Mouse (Mus musculus): ENCODE results near the gene Kcnq4. TPM values are rescaled to one million over a fixed set of nuclear protein-coding genes. Genes with fewer than 3 reads are reported as not detected.

Gene Kcnq4
- 4.2 and 4.9 TPM in 2 replicates for polyA plus RNA-seq (2012; rRNA removed)

DNA sequence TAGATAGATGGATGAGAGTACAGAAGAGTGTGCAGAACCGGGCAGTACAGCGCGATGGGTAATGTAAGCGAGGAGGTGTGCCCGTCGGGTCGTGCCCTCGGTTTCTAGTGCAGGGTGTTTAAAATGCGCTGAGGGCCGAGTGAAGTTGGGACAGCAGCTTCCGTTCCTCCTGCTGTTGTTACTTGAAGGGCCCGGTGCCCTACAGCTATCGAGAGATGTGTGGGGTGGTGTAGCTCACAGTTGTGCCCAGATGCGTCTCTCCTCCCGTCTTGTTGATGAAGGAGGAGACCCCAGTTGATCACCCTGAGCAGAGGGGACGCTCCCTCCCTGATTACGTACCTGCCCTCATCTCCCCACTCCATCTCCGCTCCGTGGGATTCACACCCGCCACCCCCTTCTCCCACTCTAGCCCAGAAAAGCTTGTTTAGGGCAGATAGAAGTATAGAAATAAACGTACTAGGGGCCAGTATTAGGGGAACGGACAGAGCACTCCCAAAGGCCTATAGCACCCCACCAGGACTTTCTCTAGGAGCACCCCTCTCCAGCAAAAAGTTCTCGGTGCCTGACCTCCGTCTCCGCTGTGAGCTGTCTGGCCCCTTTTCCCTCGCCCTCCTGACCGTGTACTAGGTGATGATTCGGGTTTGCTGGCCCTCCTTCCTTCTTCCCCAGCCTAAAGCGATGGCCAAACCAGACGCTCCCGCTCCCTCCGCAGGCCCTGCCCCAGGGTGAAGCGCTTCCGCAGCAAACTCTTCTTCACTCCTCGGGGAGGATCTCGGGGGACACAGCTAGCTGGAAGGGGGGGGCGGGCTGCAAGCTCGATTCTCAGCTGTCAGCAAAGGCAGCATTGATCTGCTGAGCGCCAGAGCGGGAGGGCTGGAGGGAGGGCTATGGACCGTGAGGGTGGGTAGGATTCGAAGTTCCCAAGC is at the start of gene Kcnq4:
Gene Kcnq4 (minus strand): TSS at position 672 of the 926 bp plus-strand sequence.
- no peak for DNase-seq (ENCODE audit: low read depth, low spot score)
- WGBS: 12% methylated on average over 42 of the region's 42 CpGs

- 71% methylated on average over 2 of the region's 2 CpGs for WGBS
- no peak for DNase-seq (ENCODE audit: low read depth, low spot score)
These were observed 48.3 kb upstream of the Kcnq4 start for GRCm38 (mm10) chr4:120796687-120797086.

GRCm38 (mm10) chr4:120795646-120796045 is 47.2 kb upstream of the Kcnq4 start:
- no peak for DNase-seq (ENCODE audit: low read depth, low spot score)
- 77% methylated on average over 1 of the region's 1 CpGs for WGBS

DNA sequence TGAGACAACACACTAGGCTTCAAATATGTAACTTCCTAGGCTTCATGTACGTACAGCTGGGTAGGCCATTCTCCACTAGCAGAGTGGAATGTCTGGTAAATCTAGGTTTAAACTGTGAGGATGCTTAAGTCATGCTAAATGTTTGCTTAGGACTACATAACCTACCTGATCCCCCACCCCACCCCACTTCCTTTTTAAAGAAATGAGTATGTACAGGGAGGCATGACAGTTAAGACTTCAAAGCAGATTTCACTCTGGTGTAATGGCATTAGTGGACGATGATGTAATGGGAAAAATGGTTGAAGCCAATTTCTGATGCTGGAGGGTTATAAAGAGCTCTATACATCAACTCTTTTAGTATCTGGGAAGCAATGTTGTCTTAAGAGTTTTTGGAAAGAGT is 44.5 kb upstream of the Kcnq4 start:
- WGBS: 68% methylated on average over 2 of the region's 2 CpGs
- no peak for DNase-seq (ENCODE audit: low read depth, low spot score)

GRCm38 (mm10) chr4:120790027-120790426 is 41.6 kb upstream of the Kcnq4 start:
- WGBS: 94% methylated on average over 4 of the region's 4 CpGs

GRCm38 (mm10) chr4:120755801-120756200 is 7.4 kb upstream of the Kcnq4 start:
- WGBS: 78% methylated on average over 5 of the region's 5 CpGs

More at GRCm38 (mm10) chr4:120790027-120790426, 41.6 kb upstream of the Kcnq4 start:
- DNase-seq (ENCODE audit: low read depth, low spot score): no peak

GRCm38 (mm10) chr4:120755299-120755698 is 6.9 kb upstream of the Kcnq4 start:
- WGBS: 4% methylated on average over 1 of the region's 1 CpGs
- no peak for DNase-seq (ENCODE audit: low read depth, low spot score)

More at GRCm38 (mm10) chr4:120755801-120756200, 7.4 kb upstream of the Kcnq4 start:
- no peak for DNase-seq (ENCODE audit: low read depth, low spot score)

- DNase-seq (ENCODE audit: low read depth, low spot score): no peak
- 55% methylated on average over 2 of the region's 2 CpGs for WGBS
These were observed 1.2 kb upstream of the Kcnq4 start for GRCm38 (mm10) chr4:120749601-120750000.

DNA sequence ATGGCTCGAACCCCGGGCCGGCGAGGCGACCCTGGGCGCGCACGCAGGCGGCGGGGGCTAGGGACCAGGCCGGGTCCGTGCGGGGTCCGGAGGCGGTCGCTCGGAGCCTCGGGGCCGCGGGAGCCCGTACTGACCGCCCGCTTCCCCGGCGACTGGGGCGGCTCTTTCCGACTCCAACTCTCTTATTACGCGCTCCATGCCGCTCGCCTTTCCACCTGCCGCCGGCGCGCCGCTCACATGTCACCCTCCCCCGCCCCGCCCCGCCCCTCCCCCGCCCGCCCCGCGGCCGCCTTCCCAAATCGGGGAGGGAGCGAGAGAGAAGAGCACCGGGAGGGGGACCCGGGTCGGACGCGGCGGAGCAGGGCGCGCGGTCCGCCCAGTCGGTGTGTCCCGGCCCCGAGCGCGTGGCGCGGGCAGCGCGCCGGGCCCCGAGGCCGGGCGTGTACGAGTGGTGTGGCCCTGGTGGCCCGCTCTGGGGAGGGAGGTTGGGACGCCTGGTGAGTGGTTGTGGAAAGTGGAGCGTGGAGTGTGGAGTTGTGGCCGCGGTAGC is 1.1 kb downstream of the Kcnq4 start:
- no peak for DNase-seq (ENCODE audit: low read depth, low spot score)
- under 1% methylated on average over 71 of the region's 75 CpGs for WGBS

- DNase-seq (ENCODE audit: low read depth, low spot score): no peak
- 7% methylated on average over 51 of the region's 53 CpGs for whole genome bisulfite sequencing
These were observed 1.8 kb downstream of the Kcnq4 start for GRCm38 (mm10) chr4:120746552-120747150.

DNA sequence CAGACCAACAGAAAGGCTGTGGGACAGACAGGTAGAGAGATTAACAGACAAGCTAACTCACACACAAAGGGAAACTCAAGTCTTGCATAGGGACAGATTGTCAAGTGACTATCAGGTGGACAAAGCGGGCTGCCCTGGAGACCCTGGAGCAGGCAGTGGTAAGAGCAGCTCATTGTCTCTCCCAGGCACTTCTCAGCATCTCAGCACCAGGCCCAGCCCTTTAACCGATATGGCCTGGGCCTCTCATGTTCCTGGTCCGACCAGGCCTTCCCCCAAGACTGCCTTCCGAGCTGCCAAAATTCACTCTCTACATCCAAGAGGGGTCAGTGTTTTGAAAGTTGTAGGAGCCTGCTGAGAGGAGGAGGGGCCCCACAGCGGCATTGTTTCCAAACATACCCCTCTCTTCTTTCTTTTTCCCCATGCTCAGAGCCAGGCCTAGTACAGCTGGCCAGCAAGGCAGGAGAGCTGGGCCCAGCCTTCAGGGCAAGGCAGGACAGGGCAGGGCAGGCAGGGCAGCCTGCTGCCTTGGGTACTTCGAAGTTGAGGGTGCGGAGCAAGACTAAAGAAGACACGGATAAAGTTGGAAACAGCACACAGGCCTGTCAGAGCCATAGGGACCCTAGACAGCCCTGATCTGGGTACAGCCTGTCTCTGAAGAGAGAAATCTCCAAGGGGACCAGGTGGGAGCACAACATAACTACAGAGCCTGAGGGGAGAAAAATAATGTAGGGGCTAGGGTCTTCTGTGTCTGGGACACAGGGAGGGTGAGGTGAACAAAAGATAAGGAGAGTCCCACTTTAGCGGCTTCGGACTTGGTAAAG is 2.5 kb downstream of the Kcnq4 start:
- 66% methylated on average over 10 of the region's 10 CpGs for WGBS
- no peak for DNase-seq (ENCODE audit: low read depth, low spot score)

GRCm38 (mm10) chr4:120743636-120744035 is 4.8 kb downstream of the Kcnq4 start:
- DNase-seq (ENCODE audit: low read depth, low spot score): no peak
- WGBS: 80% methylated on average over 3 of the region's 3 CpGs

DNA sequence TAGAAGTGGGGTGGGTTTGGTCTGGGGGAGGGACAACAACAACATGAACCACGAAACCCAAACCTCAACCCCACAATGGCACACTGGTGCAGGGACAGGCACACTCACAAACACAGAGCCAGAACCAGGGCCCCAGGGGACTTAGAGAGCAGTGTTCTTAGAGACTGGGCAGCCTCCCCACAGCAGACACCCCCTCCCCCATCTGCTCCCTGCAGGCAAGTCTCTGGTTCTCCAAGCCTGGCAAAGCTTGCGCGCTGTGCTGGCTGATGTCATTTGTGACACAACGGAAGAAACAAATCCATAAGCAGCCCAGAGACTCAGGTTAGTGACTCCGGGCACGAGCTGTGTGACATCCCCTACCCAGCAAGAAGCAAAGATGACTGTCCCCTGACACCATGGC is 7.1 kb downstream of the Kcnq4 start:
- no peak for DNase-seq (ENCODE audit: low read depth, low spot score)
- 81% methylated on average over 6 of the region's 6 CpGs for WGBS

- DNase-seq (ENCODE audit: low read depth, low spot score): no peak
- WGBS: 47% methylated on average over 5 of the region's 5 CpGs
These were observed 14.3 kb downstream of the Kcnq4 start for GRCm38 (mm10) chr4:120734012-120734622.

- no peak for DNase-seq (ENCODE audit: low read depth, low spot score)
- WGBS: 68% methylated on average over 6 of the region's 6 CpGs
These were observed 15.7 kb downstream of the Kcnq4 start for GRCm38 (mm10) chr4:120732737-120733136.

GRCm38 (mm10) chr4:120731030-120731644 is 17.3 kb downstream of the Kcnq4 start:
- WGBS: 2% methylated on average over 40 of the region's 40 CpGs

GRCm38 (mm10) chr4:120730574-120730973 is 17.8 kb downstream of the Kcnq4 start:
- DNase-seq (ENCODE audit: low read depth, low spot score): no peak
- 30% methylated on average over 6 of the region's 6 CpGs for WGBS

More at GRCm38 (mm10) chr4:120731030-120731644, 17.3 kb downstream of the Kcnq4 start:
- no peak for DNase-seq (ENCODE audit: low read depth, low spot score)

DNA sequence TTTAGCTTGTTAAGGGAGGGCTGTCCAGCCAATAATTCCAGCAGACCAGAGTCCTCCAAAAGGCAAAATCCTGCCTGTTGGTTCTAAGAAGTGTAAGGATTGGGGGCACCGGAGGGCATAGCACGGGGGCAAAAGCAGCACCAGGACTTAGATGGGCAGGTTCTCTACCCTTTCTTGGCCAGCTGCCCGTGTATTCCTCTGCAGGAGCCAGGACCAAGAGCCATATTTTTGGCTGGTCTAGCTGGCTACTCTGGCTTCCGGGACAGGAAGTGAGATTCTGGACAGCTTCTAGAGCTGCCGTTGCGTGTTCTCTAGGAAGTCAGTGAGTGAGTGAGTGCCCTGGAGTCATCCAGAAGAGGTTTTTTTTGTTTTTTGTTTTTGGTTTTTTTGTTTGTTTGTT is 18.3 kb downstream of the Kcnq4 start:
- no peak for DNase-seq (ENCODE audit: low read depth, low spot score)
- 40% methylated on average over 6 of the region's 6 CpGs for WGBS

- WGBS: 56% methylated on average over 6 of the region's 6 CpGs
- DNase-seq (ENCODE audit: low read depth, low spot score): no peak
These were observed 19.0 kb downstream of the Kcnq4 start for GRCm38 (mm10) chr4:120729441-120729840.

Data from large intestine, adult 2 months (tissue).